Mouse (Mus musculus) megakaryocyte, embryonic 14.5 days (primary cell): ENCODE data around the gene Gmds. TPM values are rescaled to one million over a fixed set of nuclear protein-coding genes. Genes with fewer than 3 reads are reported as not detected.
A peak's percentile ranks its signal among the peaks of the same experiment; 100 is the strongest.

ENCODE experiments used
- H3K27me3 ChIP-seq: replicated peaks from 2 replicates; pipeline ENCODE3; 2012; ENCODE audit warnings: inconsistent platforms
- H3K36me3 ChIP-seq: replicated peaks from 2 replicates; pipeline ENCODE3; 2012; ENCODE audit warnings: low read length, inconsistent platforms, mixed read lengths
- H3K4me1 ChIP-seq: 2 replicates; pipeline ENCODE4 v1.6.1; 2012; ENCODE audit warnings: inconsistent platforms
- H3K4me3 ChIP-seq: replicated peaks from 2 replicates; pipeline ENCODE3; 2012; ENCODE audit warnings: moderate library complexity, mild to moderate bottlenecking, inconsistent platforms
- H3K9me3 ChIP-seq: 2 replicates; pipeline ENCODE4 v1.6.1; 2012; ENCODE audit warnings: inconsistent platforms
- FLI1 ChIP-seq: IDR thresholded peaks from 2 replicates; pipeline ENCODE4 v1.6.1; 2012; ENCODE audit warnings: low read length, inconsistent platforms, mixed read lengths
- GATA1 ChIP-seq: IDR thresholded peaks from 3 replicates; pipeline ENCODE4 v1.6.1; 2012; ENCODE audit warnings: mixed read lengths, low read length, inconsistent platforms, borderline replicate concordance
- polyA plus RNA-seq: library from polyadenylated mRNA; stranded (reverse); fragments of >175 nt; gene quantifications from 2 replicates; pipeline ENCODE4 v1.2.3, GENCODE M21; 2012; ENCODE audit warnings: low replicate concordance; ENCODE audit not compliant: insufficient read depth

Gmds gene
- polyA plus RNA-seq, 1 experiment = 59.8 TPM

DNA sequence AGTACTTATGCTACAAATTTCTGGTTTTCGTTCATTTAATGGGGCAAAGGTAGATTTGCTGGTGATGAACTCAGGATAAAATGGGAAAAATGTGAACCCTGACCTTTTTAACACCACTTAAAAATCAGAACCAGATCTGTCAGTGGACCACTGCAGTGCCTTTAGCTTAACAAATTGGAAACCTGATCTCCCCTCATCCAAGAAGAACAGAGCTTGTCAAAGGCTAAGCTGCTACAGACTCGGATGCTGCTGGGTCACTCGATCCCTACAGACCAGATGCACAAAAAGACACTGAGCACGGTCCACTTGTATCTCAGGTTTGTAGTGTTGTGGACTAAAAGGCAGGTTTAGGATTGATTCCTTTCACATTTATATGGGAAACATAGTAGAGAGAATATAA is 291.6 kb downstream of the Gmds start:
- H3K4me1 ChIP-seq = peaks cover 9% of the 10 kb centered on the region
- no peaks in the 10 kb centered on the region for H3K36me3 ChIP-seq
- H3K9me3 ChIP-seq = no peaks in the 10 kb centered on the region
- no peak overlapping the region for H3K4me3 ChIP-seq
- TF ChIP-seq GATA1 = no peak
- no peak for TF ChIP-seq FLI1
- no peaks in the 10 kb centered on the region for H3K27me3 ChIP-seq

DNA sequence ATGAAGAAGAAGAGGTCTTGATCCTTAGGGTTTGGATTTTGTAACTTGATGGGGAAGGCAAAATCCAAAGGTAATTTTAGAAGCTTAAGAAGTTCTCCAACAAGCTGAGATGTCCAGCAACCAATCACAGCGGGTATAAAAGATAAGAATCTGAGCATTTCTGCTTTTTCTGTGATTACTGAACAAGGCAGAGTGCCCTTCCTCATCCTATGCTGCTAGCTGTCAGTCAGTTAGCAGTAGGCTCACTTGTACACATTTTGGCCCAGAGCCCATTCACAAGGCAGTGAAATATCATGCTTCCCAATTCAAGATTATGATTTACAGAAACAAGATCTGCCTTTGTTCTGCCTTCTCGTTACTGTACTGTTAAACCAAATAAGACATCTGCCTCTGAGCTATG is 295.8 kb downstream of the Gmds start:
- Histone ChIP-seq H3K4me1 (peaks cover 9% of the 10 kb centered on the region), H3K4me3 (no peak overlapping the region), H3K27me3 (no peaks in the 10 kb centered on the region), H3K9me3 (no peaks in the 10 kb centered on the region), H3K36me3 (no peaks in the 10 kb centered on the region)
- TF ChIP-seq FLI1 (no peak), GATA1 (no peak)

DNA sequence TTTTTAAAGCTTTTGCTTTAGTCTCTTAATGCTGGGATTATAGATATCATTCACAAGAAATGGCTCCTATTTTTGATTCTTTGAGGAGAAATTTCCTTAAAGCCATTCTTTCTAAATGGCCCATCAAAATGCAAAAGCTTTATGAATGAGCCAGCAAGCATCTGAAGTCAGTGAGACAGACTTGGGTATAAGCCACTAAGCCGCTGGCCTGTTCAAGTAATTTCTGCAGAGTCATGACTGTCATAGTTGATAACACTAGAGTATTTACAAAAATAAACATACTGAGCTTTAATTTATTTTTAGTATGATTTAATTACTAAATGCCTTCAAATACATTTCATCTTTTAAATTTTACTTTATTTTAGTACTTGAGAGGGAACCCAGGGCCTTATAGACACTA is 297.7 kb downstream of the Gmds start:
- H3K4me1 ChIP-seq = peaks cover 8% of the 10 kb centered on the region; the same call in 1 of the 2 replicates
- TF ChIP-seq GATA1 (no peak), FLI1 (no peak)
- H3K9me3 ChIP-seq = no peaks in the 10 kb centered on the region
- H3K36me3 ChIP-seq = no peaks in the 10 kb centered on the region
- H3K4me3 ChIP-seq = no peak overlapping the region
- H3K27me3 ChIP-seq = no peaks in the 10 kb centered on the region

DNA sequence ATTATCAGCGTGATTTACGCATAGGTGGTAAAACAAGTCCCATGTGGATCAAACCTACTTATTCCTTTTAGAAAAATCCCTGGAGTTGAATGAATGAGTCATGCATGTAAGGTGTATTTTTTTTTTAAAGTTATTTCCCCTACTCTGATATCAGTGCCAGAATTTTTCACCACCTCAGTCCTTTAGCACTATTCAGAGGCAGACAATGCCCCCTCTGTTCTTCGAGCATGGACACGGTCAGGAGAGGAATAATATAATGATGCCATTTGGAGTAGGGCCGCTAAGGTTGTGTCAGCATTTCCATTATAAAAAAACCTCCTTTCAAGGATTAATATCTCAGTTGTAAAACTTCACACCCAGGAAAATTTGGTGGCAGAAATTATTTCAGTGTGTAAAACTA is 301.6 kb downstream of the Gmds start:
- no peaks in the 10 kb centered on the region for H3K9me3 ChIP-seq
- H3K4me1 ChIP-seq = peaks cover 8% of the 10 kb centered on the region; the same call in 1 of the 2 replicates
- H3K4me3 ChIP-seq = no peak overlapping the region
- H3K27me3 ChIP-seq = no peaks in the 10 kb centered on the region
- TF ChIP-seq GATA1 = no peak
- no peak for TF ChIP-seq FLI1
- H3K36me3 ChIP-seq = no peaks in the 10 kb centered on the region

DNA sequence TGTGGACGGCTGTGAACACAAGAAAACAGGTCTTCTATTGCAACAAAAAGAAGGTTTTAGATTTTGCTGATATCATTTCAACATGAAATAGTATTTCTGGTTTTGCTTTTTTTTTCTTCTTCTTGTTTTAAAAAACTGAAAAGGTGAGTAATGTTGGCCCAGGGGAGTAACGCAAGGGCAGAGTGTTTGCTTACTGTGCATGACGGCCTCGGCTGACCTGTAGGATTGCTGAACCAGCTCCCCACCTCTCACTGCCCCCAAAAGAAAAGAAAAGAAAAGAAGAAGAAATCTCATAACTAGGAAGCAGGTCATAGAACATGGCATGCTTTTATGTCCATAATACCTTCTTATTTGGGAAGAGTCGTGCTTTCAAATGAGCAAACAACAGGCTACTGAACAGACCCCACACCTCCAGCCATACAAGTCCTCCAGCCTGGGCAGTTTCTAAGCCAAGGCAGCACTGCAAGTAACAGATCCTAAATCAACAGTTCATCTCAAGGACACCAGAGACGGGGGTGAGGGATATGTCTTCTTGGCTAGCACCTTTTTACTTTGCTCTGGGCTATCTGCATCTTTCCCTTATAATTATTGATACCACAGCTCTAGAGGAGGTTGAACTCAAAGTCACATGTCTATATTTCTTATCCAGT is 303.6 kb downstream of the Gmds start:
- no peak for TF ChIP-seq GATA1
- TF ChIP-seq FLI1 = no peak
- Histone ChIP-seq H3K4me3 (no peak overlapping the region), H3K36me3 (no peaks in the 10 kb centered on the region), H3K9me3 (no peaks in the 10 kb centered on the region), H3K27me3 (no peaks in the 10 kb centered on the region), H3K4me1 (no peaks in the 10 kb centered on the region; the same call in none of the 2 replicates)

DNA sequence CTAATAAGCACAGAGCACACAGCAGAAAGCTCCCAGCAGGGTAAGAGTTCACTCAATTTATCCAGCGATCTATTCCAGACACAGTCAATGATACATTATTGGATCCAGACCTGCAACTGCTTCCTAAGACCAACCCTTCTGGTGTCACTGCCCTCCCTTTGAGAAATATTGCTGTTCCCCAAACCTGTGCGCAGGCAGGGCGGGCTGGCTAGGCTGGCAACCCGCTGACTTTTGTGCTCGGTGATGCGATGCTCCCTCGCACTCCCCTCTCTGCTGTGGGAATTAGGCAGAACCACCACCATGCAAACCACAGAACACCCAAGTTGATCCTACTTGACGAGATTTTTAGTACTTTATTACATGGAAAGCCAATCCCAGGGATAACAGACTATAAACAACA is 304.4 kb downstream of the Gmds start:
- TF ChIP-seq FLI1 (no peak), GATA1 (no peak)
- peaks cover 8% of the 10 kb centered on the region for H3K4me1 ChIP-seq
- no peaks in the 10 kb centered on the region for H3K36me3 ChIP-seq
- H3K9me3 ChIP-seq = no peaks in the 10 kb centered on the region
- no peaks in the 10 kb centered on the region for H3K27me3 ChIP-seq
- H3K4me3 ChIP-seq = no peak overlapping the region

DNA sequence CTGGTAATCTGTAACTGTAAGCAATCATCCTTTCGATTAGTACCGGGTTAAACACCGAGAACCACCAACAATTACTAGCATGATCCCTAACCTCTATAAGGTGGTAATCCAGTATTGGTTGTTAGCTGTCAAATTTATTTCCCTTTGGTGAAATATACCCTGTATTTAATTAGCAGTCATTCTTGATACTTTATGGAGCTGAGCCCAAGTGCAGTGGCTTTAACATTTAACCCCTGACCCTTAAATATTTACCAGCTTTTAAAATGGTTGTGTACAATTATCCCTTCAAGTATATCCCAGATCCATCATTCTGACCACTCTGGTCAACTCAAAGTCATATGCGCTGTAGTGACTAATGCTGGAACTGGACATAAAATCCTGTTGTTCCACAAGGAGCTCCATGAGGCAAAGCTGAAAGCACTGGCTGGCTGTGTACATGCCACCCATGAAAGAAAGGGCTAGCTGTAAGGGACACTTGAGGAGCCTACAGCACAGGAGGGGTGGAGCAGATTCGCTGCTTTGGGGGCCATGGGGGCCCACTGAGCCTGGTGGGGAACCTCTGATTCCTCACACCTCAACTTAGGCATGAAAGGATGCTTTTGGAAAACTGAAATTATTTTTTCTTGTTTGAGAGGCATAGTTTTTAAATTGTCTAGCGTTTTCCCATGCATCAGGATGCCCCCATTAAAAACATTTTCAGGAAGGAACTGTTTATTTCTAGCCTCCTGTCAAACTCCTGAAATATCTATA is 312.1 kb downstream of the Gmds start:
- Histone ChIP-seq H3K27me3 (no peaks in the 10 kb centered on the region), H3K4me1 (peaks cover 17% of the 10 kb centered on the region), H3K36me3 (no peaks in the 10 kb centered on the region), H3K4me3 (no peak overlapping the region), H3K9me3 (no peaks in the 10 kb centered on the region)
- TF ChIP-seq FLI1 (no peak), GATA1 (no peak)

DNA sequence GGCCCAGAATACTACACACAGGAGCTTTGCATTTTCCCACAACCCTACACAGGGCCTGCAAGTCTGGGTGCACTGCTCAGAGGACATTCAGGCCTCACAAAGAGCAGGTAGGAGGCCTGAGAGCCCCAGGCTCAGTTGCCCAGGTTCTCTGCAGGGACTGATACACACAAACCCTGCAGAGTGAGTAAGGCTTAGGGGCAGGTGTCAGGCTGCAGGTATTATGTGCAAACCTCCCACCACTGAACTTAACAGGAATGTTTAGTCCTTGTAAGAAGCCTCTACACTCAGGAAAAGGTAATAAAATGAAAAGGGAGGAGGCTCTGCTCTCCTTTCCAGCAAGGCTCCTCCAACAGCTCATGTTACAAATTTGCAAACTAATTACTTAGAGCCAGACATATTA is 313.7 kb downstream of the Gmds start:
- Histone ChIP-seq H3K27me3 (no peaks in the 10 kb centered on the region), H3K4me3 (no peak overlapping the region), H3K4me1 (peaks cover 27% of the 10 kb centered on the region), H3K9me3 (no peaks in the 10 kb centered on the region), H3K36me3 (no peaks in the 10 kb centered on the region)
- TF ChIP-seq FLI1 (no peak), GATA1 (no peak)

DNA sequence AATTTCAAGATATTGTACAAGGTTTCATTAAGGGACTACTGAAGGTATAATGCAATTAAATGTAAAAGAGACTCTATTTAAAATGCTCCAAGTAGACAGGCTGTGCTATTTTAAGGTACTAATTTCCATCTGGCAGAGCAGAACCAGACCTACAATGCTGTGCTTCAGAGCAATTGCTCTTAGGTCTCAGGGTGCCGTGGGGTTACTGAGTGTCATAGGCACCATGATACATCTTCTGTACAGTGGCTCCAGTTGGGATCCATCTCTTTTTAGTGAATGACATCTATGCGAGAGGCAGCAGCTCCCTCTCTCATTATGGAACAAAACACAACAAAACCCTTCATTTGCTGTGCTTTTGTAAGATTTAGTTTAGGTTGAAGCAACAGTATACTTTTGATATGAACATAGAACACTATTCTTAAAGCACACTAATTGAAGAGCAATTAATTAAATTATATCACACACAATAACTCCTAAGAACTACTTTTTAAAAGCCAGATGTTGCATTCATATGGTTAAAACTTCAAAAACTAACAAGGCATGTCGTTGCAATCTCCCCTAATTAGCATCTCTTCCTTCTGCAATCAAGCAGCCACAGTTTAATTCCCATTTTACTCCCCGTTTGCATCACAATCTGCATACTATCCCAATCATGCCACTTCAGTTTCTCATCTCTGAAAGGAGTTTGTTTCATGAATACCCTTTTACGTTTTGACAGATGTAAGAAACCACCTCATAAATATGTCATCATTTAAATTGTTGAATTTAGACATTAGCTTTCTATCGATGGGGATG is 317.9 kb downstream of the Gmds start:
- Histone ChIP-seq H3K9me3 (no peaks in the 10 kb centered on the region), H3K27me3 (no peaks in the 10 kb centered on the region), H3K36me3 (no peaks in the 10 kb centered on the region), H3K4me3 (no peak overlapping the region), H3K4me1 (peaks cover 37% of the 10 kb centered on the region)
- TF ChIP-seq FLI1 (no peak), GATA1 (no peak)

DNA sequence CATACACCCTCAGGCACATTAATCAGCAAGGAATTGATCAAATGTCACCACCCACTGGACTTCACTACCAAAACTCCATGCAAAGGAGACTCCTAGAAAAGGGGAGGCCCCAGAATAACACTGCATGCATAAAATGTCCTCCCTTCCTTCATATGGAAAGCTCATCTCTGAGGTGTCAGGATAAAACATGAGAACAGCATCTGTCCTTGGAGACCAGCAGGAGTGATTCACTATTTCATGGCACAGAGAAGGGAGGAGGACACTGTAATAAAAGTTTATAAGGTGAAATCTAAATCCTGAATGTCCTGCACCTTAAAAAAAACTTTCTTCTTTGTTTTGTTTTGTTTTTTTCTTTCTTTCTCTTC is 319.3 kb downstream of the Gmds start:
- Histone ChIP-seq H3K4me1 (peaks cover 32% of the 10 kb centered on the region), H3K4me3 (peak overlapping the region; percentile 12), H3K27me3 (no peaks in the 10 kb centered on the region), H3K9me3 (no peaks in the 10 kb centered on the region), H3K36me3 (no peaks in the 10 kb centered on the region)
- TF ChIP-seq GATA1 = no peak
- TF ChIP-seq FLI1 = no peak
